Mouse (Mus musculus) kidney, postnatal 14 days (tissue): Measurements from ENCODE around the gene Usp48.

ENCODE experiments used
- DNase-seq: peaks from one replicate; pipeline ENCODE4 v3.0.0; 2022; ENCODE audit warnings: mixed read lengths

Usp48 gene

GRCm38 (mm10) chr4:137695300-137695699 is 101.7 kb downstream of the Usp48 start:
- DNase-seq, result no peak

GRCm38 (mm10) chr4:137695900-137696299 is 102.3 kb downstream of the Usp48 start:
- peak; percentile 64 for DNase-seq

- DNase-seq, result peak; percentile 83
Observed at GRCm38 (mm10) chr4:137697156-137697885, 103.8 kb downstream of the Usp48 start.

- peak; percentile 78 for DNase-seq
Observed at GRCm38 (mm10) chr4:137698076-137698985, 104.8 kb downstream of the Usp48 start.

- DNase-seq, result peak; percentile 39
Observed at GRCm38 (mm10) chr4:137699264-137700211, 106.0 kb downstream of the Usp48 start.

- no peak for DNase-seq
Observed at GRCm38 (mm10) chr4:137700960-137701359, 107.4 kb downstream of the Usp48 start.

GRCm38 (mm10) chr4:137703077-137703476 is 109.5 kb downstream of the Usp48 start:
- no peak for DNase-seq

- no peak for DNase-seq
Observed at GRCm38 (mm10) chr4:137704561-137704960, 111.0 kb downstream of the Usp48 start.

GRCm38 (mm10) chr4:137705379-137705778 is 111.8 kb downstream of the Usp48 start:
- DNase-seq, result no peak

GRCm38 (mm10) chr4:137706510-137706909 is 113.0 kb downstream of the Usp48 start:
- peak; percentile 44 for DNase-seq

- DNase-seq, result peak; percentile 97
Observed at GRCm38 (mm10) chr4:137707216-137707990, 113.8 kb downstream of the Usp48 start.
